Comparison of ENCODE assay signal across 22 mouse cellular contexts in the genomic region with DNA sequence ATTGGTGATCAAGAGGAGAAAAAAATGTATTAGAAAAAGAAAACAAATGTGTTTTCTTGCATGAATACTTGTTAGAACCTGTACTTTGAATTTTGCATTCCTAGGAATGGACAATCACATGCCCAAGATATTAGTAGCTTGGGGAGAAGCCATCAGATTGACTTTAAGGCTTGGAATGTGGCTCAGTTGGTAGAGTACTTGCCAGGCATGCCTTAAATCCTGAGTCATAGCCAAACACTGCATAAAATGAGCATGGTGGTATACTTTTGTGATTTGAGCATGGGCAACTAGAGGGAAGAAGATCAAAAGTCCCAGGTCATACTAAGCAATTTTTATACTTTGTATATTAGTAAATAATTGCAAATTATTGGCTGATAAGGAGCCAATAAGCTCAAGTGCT.
"Had no signal": no experiment of that assay in that cellular context is flagged by ENCODE, and none has a peak within 500 bp of the region (broad histone marks: within the 10 kb centered on the region; RNA-seq: fewer than 3 reads in every experiment).

No protein-coding gene starts in this region.

- H3K36me3 ChIP-seq: lung, embryonic 15.5 days; midbrain, embryonic 13.5 days; midbrain, embryonic 15.5 days; neural tube, embryonic 13.5 days; neural tube, embryonic 15.5 days had no signal

- H3K27me3 ChIP-seq: lung, embryonic 15.5 days; megakaryocyte, embryonic 14.5 days; midbrain, embryonic 13.5 days; midbrain, embryonic 15.5 days; neural tube, embryonic 13.5 days; neural tube, embryonic 15.5 days had no signal

- ATAC-seq: liver, postnatal 0 days; lung, postnatal 0 days; midbrain, embryonic 13.5 days; midbrain, embryonic 15.5 days had no signal

- H3K4me2 ChIP-seq: lung, embryonic 15.5 days; midbrain, embryonic 11.5 days; midbrain, embryonic 13.5 days; midbrain, embryonic 15.5 days; neural tube, embryonic 13.5 days; neural tube, embryonic 15.5 days had no signal

- H3K4me3 ChIP-seq: lung, embryonic 15.5 days; megakaryocyte, embryonic 14.5 days; midbrain, embryonic 13.5 days; midbrain, embryonic 15.5 days; myocyte; neural tube, embryonic 13.5 days; neural tube, embryonic 15.5 days had no signal

- H3K4me1 ChIP-seq: lung, embryonic 15.5 days; megakaryocyte, embryonic 14.5 days; midbrain, embryonic 13.5 days; midbrain, embryonic 15.5 days; neural tube, embryonic 13.5 days; neural tube, embryonic 15.5 days had no signal

- H3K9me3 ChIP-seq: lung, embryonic 15.5 days; midbrain, embryonic 13.5 days; midbrain, embryonic 15.5 days; neural tube, embryonic 13.5 days; neural tube, embryonic 15.5 days had no signal

- DNase-seq: liver, postnatal 0 days; lung, adult 2 months; lung, postnatal 14 days; lung, postnatal 36 days; retina, postnatal 1 day; right cerebral cortex, adult 18-20 months; right cerebral cortex, postnatal 25 days; right cerebral cortex, postnatal 4 days; spleen, adult 18-20 months; thymus, adult 18-20 months; thymus, postnatal 14 days; thymus, postnatal 36 days had no signal

- H3K27ac ChIP-seq: lung, embryonic 15.5 days; macrophage; midbrain, embryonic 13.5 days; midbrain, embryonic 15.5 days; neural tube, embryonic 13.5 days; neural tube, embryonic 15.5 days had no signal

- H3K9ac ChIP-seq: liver, postnatal 0 days; lung, embryonic 15.5 days; midbrain, embryonic 13.5 days; midbrain, embryonic 15.5 days; neural tube, embryonic 13.5 days; neural tube, embryonic 15.5 days had no signal
